Mouse (Mus musculus): ENCODE measurements around the gene Tsc22d1. TPM values are rescaled to one million over a fixed set of nuclear protein-coding genes. Genes with fewer than 3 reads are reported as not detected.

The Tsc22d1 gene
- polyA plus RNA-seq, 1 experiment from 2014 or later = 499 TPM

GRCm38 (mm10) chr14:76413773-76414121, 1.0 kb upstream of the Tsc22d1 start:
- no peaks in the 10 kb centered on the region for H3K27me3 ChIP-seq (replicated peaks; ENCODE audit: control insufficient read depth, insufficient read depth, low read length)
- 0% methylated on average over 10 of the region's 10 CpGs for WGBS
- no peaks in the 10 kb centered on the region for H3K9me3 ChIP-seq (ENCODE audit: control insufficient read depth, low read length)
- H3K4me3 ChIP-seq (ENCODE audit: low read depth, low read length) = peak overlapping the region; percentile 87
- peaks cover 25% of the 10 kb centered on the region for H3K36me3 ChIP-seq (ENCODE audit: control insufficient read depth, insufficient read depth, low read length)
- peak overlapping the region; percentile 80 for H3K4me2 ChIP-seq (ENCODE audit: low read depth, low read length)
- H3K9ac ChIP-seq (ENCODE audit: low read depth, low read length) = peak overlapping the region; percentile 97
- DNase-seq (ENCODE audit: low spot score) = no peak
- H3K4me1 ChIP-seq (ENCODE audit: control insufficient read depth, insufficient read depth, low read length) = peaks cover 24% of the 10 kb centered on the region
- peak overlapping the region; percentile 98 for H3K27ac ChIP-seq (replicated peaks; ENCODE audit: low read depth, low read length)
- peak; percentile 5 for ATAC-seq (ENCODE audit: low read depth)

DNA sequence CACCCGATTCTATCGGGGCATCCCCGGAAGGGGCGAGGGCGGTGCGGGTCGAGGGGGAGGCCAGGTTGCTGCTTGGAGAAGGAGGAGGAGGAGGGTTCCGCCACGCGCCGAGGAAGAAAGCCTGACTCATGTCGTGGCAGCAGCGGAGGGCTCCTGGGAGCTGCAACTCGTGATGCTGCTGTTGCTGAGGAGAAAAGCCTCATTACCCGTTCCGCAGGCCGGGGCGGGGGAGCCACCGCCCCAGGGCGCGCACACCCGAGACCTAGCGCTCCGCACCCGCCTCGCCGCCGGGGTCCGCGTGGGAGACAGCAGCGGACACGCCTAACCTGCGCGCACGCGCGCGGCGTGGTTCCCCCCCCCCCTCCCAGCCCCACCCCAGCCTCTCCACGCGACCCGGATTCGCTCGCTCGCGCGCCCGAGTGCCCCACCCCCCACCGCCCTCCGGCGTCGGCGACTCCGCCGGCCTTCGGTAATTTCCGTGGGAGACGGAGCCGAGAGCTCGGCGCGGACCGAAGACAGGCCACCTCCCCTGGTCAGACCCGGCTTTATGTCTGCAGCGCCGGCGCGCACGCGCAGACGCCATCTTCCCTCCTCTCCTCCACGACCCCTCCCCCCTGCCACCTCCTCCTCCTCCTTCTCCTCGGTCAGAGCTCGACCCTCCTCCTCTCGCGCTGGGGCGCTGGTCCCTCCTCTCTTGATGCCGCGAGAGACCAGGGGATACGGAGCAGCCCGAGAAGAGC, 469 bp upstream of the Tsc22d1 start:
- Histone ChIP-seq H3K27ac (replicated peaks; ENCODE audit: low read depth, low read length) (peak overlapping the region; percentile 98), H3K4me1 (ENCODE audit: control insufficient read depth, insufficient read depth, low read length) (peaks cover 30% of the 10 kb centered on the region), H3K4me2 (ENCODE audit: low read depth, low read length) (peak overlapping the region; percentile 80), H3K9ac (ENCODE audit: low read depth, low read length) (peak overlapping the region; percentile 97), H3K27me3 (replicated peaks; ENCODE audit: control insufficient read depth, insufficient read depth, low read length) (no peaks in the 10 kb centered on the region), H3K36me3 (ENCODE audit: control insufficient read depth, insufficient read depth, low read length) (peaks cover 27% of the 10 kb centered on the region), H3K9me3 (ENCODE audit: control insufficient read depth, low read length) (no peaks in the 10 kb centered on the region), H3K4me3 (ENCODE audit: low read depth, low read length) (peak overlapping the region; percentile 87)
- DNase-seq (ENCODE audit: low spot score) (peak; percentile 99), ATAC-seq (ENCODE audit: low read depth) (peak; percentile 96)
- WGBS = 0% methylated on average over 16 of the region's 81 CpGs

DNA sequence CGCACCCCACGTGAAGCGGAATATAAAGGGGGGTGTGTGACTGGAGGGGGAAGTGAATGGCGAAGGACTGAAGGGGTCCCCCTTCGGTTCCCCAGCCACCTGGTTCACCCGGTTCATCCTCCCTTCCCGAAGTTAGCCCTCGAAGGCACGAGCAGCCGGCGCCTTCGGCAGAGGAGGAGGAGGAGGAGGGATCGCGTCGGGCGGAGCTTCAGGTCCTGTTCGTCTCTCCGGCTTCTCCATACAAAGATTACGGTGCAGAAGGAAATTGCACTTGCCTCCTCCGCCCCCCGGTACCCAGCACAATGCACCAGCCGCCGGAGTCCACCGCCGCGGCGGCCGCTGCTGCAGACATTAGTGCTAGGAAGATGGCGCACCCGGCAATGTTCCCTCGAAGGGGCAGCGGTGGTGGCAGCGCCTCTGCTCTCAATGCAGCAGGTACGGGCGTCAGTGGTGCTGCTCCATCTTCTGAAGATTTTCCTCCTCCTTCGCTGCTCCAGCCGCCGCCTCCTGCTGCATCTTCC, 1.1 kb downstream of the Tsc22d1 start:
- Histone ChIP-seq H3K9ac (ENCODE audit: low read depth, low read length) (peak overlapping the region; percentile 97), H3K9me3 (ENCODE audit: control insufficient read depth, low read length) (no peaks in the 10 kb centered on the region), H3K36me3 (ENCODE audit: control insufficient read depth, insufficient read depth, low read length) (peaks cover 31% of the 10 kb centered on the region), H3K4me2 (ENCODE audit: low read depth, low read length) (peak overlapping the region; percentile 80), H3K27ac (replicated peaks; ENCODE audit: low read depth, low read length) (peak overlapping the region; percentile 98), H3K27me3 (replicated peaks; ENCODE audit: control insufficient read depth, insufficient read depth, low read length) (no peaks in the 10 kb centered on the region), H3K4me3 (ENCODE audit: low read depth, low read length) (peak overlapping the region; percentile 87), H3K4me1 (ENCODE audit: control insufficient read depth, insufficient read depth, low read length) (peaks cover 37% of the 10 kb centered on the region)
- WGBS = 0% methylated on average over 25 of the region's 38 CpGs
- peak; percentile 71 for DNase-seq (ENCODE audit: low spot score)
- no peak for ATAC-seq (ENCODE audit: low read depth)

GRCm38 (mm10) chr14:76416366-76417040, 1.7 kb downstream of the Tsc22d1 start:
- 48% methylated on average over 21 of the region's 27 CpGs for WGBS
- Histone ChIP-seq H3K4me3 (ENCODE audit: low read depth, low read length) (peak overlapping the region; percentile 87), H3K27me3 (replicated peaks; ENCODE audit: control insufficient read depth, insufficient read depth, low read length) (no peaks in the 10 kb centered on the region), H3K36me3 (ENCODE audit: control insufficient read depth, insufficient read depth, low read length) (peaks cover 32% of the 10 kb centered on the region), H3K27ac (replicated peaks; ENCODE audit: low read depth, low read length) (peak overlapping the region; percentile 98), H3K9ac (ENCODE audit: low read depth, low read length) (peak overlapping the region; percentile 97), H3K4me1 (ENCODE audit: control insufficient read depth, insufficient read depth, low read length) (peaks cover 44% of the 10 kb centered on the region), H3K4me2 (ENCODE audit: low read depth, low read length) (peak overlapping the region; percentile 80), H3K9me3 (ENCODE audit: control insufficient read depth, low read length) (no peaks in the 10 kb centered on the region)
- no peak for DNase-seq (ENCODE audit: low spot score)
- no peak for ATAC-seq (ENCODE audit: low read depth)

DNA sequence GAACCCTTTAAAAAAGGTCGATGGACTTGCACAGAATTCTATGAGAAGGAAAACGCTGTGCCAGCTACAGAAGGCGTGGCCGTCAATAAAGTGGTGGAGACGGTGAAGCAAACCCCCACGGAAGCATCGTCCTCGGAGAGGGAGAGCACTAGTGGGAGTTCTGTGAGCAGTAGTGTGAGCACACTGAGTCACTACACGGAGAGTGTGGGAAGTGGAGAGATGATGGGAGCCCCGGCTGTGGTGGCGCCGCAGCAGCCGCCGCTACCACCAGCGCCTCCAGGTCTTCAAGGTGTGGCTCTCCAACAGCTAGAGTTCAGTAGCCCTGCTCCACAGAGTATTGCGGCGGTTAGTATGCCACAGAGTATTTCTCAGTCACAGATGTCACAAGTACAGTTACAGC, 2.6 kb downstream of the Tsc22d1 start:
- WGBS = 89% methylated on average over 17 of the region's 17 CpGs
- H3K27me3 ChIP-seq (replicated peaks; ENCODE audit: control insufficient read depth, insufficient read depth, low read length) = no peaks in the 10 kb centered on the region
- peaks cover 36% of the 10 kb centered on the region for H3K36me3 ChIP-seq (ENCODE audit: control insufficient read depth, insufficient read depth, low read length)
- DNase-seq (ENCODE audit: low spot score) (no peak), ATAC-seq (ENCODE audit: low read depth) (no peak)
- H3K9me3 ChIP-seq (ENCODE audit: control insufficient read depth, low read length) = no peaks in the 10 kb centered on the region
- peak overlapping the region; percentile 87 for H3K4me3 ChIP-seq (ENCODE audit: low read depth, low read length)
- peaks cover 44% of the 10 kb centered on the region for H3K4me1 ChIP-seq (ENCODE audit: control insufficient read depth, insufficient read depth, low read length)
- H3K4me2 ChIP-seq (ENCODE audit: low read depth, low read length) = peak overlapping the region; percentile 80
- H3K9ac ChIP-seq (ENCODE audit: low read depth, low read length) = no peak overlapping the region
- H3K27ac ChIP-seq (replicated peaks; ENCODE audit: low read depth, low read length) = no peak overlapping the region

DNA sequence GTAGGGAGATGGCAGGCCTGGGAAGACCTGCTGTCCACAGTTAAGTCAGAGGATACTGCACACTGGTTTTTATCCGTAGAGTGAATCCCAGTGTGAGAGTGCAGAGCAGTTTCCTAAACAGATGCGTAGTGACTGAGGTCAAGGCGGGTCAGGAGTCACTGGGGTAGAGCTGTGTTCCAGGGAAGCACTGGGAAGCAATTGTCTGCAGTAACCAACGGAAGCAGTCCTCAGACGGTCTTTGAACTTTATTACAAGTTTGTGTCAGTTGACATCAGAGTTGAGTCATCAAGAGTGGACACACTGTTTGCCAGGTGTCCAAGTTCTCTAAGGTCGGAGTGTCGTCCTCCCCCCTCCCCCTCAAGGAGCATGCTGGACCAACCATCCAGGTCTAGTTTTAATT, 6.0 kb downstream of the Tsc22d1 start:
- no peak overlapping the region for H3K27ac ChIP-seq (replicated peaks; ENCODE audit: low read depth, low read length)
- H3K27me3 ChIP-seq (replicated peaks; ENCODE audit: control insufficient read depth, insufficient read depth, low read length) = no peaks in the 10 kb centered on the region
- H3K4me3 ChIP-seq (ENCODE audit: low read depth, low read length) = peak overlapping the region; percentile 20
- DNase-seq (ENCODE audit: low spot score) (no peak), ATAC-seq (ENCODE audit: low read depth) (no peak)
- 44% methylated on average over 7 of the region's 7 CpGs for WGBS
- peaks cover 64% of the 10 kb centered on the region for H3K36me3 ChIP-seq (ENCODE audit: control insufficient read depth, insufficient read depth, low read length)
- H3K4me2 ChIP-seq (ENCODE audit: low read depth, low read length) = peak overlapping the region; percentile 50
- H3K4me1 ChIP-seq (ENCODE audit: control insufficient read depth, insufficient read depth, low read length) = peaks cover 44% of the 10 kb centered on the region
- peak overlapping the region; percentile 46 for H3K9ac ChIP-seq (ENCODE audit: low read depth, low read length)
- no peaks in the 10 kb centered on the region for H3K9me3 ChIP-seq (ENCODE audit: control insufficient read depth, low read length)

DNA sequence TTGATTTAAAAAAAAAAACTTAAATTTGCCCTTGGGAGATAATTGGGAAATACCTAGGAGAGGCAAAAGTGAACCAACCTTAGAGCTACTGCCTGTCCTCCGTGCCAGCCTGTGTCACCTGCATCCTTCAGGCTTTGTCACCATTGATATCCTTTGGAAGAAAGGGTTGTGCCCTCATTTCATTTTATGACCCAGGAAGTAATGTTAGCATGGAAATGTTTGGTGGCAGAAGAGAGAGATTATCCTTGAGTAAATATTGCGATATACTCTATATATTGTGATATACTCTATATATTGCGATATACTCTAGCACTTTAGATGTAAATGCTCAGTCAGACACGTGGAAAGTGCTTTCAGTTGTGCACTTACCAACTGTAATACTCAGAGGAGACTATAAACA, 6.4 kb downstream of the Tsc22d1 start:
- Histone ChIP-seq H3K9me3 (ENCODE audit: control insufficient read depth, low read length) (no peaks in the 10 kb centered on the region), H3K27me3 (replicated peaks; ENCODE audit: control insufficient read depth, insufficient read depth, low read length) (no peaks in the 10 kb centered on the region), H3K36me3 (ENCODE audit: control insufficient read depth, insufficient read depth, low read length) (peaks cover 69% of the 10 kb centered on the region), H3K4me2 (ENCODE audit: low read depth, low read length) (peak overlapping the region; percentile 50), H3K27ac (replicated peaks; ENCODE audit: low read depth, low read length) (no peak overlapping the region), H3K9ac (ENCODE audit: low read depth, low read length) (no peak overlapping the region), H3K4me1 (ENCODE audit: control insufficient read depth, insufficient read depth, low read length) (peaks cover 44% of the 10 kb centered on the region), H3K4me3 (ENCODE audit: low read depth, low read length) (peak overlapping the region; percentile 20; the same call in 1 of the 2 replicates)
- 88% methylated on average over 4 of the region's 4 CpGs for WGBS
- no peak for DNase-seq (ENCODE audit: low spot score)
- no peak for ATAC-seq (ENCODE audit: low read depth)

- H3K4me2 ChIP-seq (ENCODE audit: low read depth, low read length) = no peak overlapping the region
- no peaks in the 10 kb centered on the region for H3K27me3 ChIP-seq (replicated peaks; ENCODE audit: control insufficient read depth, insufficient read depth, low read length)
- DNase-seq (ENCODE audit: low spot score) (no peak), ATAC-seq (ENCODE audit: low read depth) (no peak)
- H3K4me3 ChIP-seq (ENCODE audit: low read depth, low read length) = no peak overlapping the region
- H3K36me3 ChIP-seq (ENCODE audit: control insufficient read depth, insufficient read depth, low read length) = peaks cover 69% of the 10 kb centered on the region
- no peak overlapping the region for H3K9ac ChIP-seq (ENCODE audit: low read depth, low read length)
- peaks cover 11% of the 10 kb centered on the region for H3K4me1 ChIP-seq (ENCODE audit: control insufficient read depth, insufficient read depth, low read length)
- 92% methylated on average over 7 of the region's 7 CpGs for WGBS
- no peaks in the 10 kb centered on the region for H3K9me3 ChIP-seq (ENCODE audit: control insufficient read depth, low read length)
- no peak overlapping the region for H3K27ac ChIP-seq (replicated peaks; ENCODE audit: low read depth, low read length)
These were observed 10.7 kb downstream of the Tsc22d1 start for GRCm38 (mm10) chr14:76425422-76425821.

Measured in embryonic facial prominence, embryonic 14.5 days (tissue).